Mouse (Mus musculus): ENCODE data around the gene Cdkn1a.
"Not testable (repeated sequence)": the region's sequence is repeated elsewhere in the genome, so short reads cannot be mapped to it uniquely, and the experiment has no call there.

Cdkn1a gene

DNA sequence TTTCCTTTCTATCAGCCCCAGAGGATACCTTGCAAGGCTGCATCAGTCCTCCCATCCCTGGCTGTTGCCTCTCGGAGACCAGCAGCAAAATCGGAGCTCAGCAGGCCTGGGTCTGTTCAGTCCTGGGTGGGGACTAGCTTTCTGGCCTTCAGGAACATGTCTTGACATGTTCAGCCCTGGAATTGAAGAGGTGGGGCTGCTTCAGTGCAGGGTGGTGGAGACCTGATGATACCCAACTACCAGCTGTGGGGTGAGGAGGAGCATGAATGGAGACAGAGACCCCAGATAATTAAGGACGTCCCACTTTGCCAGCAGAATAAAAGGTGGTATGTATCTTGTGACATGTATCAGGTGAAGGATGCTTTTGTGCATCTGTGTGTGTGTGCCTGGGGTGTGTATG lies at the start of gene Cdkn1a:
Gene Cdkn1a, plus strand, starts transcription at position 201 of the 400 bp plus-strand sequence.
- in situ Hi-C loops (cut with MboI, MseI): loop anchor here (5.0 kb wide), 1 partner anchor 38 kb away; no protein-coding TSS in a partner anchor

DNA sequence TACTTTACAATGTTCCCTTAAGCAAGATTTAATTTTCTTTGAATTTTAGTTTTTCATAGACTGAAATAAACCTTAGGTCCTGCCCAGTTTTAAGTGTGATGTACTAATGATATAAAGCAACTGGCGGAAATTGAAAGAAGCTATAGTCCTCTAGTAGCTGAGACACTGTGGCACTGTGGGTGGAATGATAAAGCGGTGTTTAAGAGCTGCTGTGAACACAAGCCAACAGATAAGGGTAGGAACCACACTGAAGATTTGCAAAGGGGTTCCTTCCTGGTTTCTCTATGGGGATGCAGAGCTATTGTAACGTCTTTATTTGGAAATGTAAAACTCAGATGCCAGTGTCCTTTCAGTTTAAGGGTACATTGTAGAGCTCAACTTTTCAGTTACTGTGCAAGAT lies 49.1 kb upstream of the Cdkn1a start:
- in situ Hi-C loops (cut with MboI, MseI): not testable (repeated sequence)

GRCm38 (mm10) chr17:29042569-29042968 lies 48.2 kb upstream of the Cdkn1a start:
- in situ Hi-C loops (cut with MboI, MseI): no loop called here

- in situ Hi-C loops (cut with MboI, MseI): no loop called here
Observed at GRCm38 (mm10) chr17:29043583-29043982, 47.2 kb upstream of the Cdkn1a start.

GRCm38 (mm10) chr17:29044146-29044924 lies 46.4 kb upstream of the Cdkn1a start:
- in situ Hi-C loops (cut with MboI, MseI): no loop called here

DNA sequence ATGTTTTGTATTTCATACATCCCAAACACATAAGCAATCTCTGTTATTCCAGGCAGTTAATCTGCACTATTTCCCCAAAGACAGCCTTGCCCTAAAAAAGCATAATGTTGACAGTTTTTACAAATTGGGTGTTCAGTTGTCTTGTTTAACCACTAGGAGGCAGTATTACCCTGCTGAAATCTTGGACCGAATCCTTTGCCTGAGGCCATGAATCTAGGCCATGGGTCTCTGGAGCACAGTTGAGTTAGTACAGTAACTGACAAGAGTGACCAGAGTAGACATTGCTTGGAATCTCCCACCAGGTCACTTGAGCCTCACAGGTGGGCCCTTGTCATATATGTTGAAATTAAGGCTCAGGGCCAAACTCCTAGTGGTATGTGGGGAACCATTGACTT lies 45.9 kb upstream of the Cdkn1a start:
- in situ Hi-C loops (cut with MboI, MseI): loop anchor here (5.0 kb wide), 2 partner anchors 127 to 202 kb away; no protein-coding TSS in a partner anchor

DNA sequence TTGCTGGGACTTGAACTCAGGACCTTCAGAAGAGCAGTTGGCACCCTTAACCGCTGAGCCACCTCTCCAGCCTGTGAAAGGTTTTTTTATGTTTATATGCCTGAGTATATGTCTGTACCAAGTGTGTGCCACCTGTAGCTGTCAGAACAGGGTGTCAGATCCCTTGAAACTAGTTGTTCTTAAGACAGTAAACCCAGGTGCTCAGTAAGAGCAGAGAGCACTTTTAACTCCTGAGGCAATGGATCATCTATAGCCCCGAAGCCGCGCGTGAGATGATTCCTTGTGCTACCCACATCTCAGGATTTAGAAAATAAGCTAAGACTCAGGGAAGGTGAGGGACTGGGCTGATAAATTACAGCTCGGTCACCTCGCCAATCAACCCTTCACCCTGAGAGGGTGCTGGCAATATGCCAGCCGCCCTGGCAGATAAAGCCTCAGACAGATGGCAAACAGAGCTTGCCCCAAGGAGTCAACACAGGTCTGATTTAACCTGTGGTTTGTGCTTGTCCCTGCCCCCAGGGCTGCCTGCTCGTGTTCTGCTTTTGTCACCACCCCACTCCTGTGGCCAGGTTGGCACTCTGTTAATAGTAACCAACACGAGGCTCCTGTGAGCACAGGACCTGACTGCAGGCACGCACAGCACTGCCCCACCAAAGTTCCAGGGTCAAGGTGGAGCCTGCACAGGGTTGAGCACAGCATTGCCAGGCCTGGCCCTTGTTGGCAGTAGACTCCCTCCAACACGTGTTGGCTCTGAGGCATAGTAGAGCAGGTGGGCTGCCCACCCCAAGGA lies 44.8 kb upstream of the Cdkn1a start:
- in situ Hi-C loops (cut with MboI, MseI): loop anchor here (5.0 kb wide), 2 partner anchors 126 to 201 kb away; no protein-coding TSS in a partner anchor

- in situ Hi-C loops (cut with MboI, MseI): loop anchor here (5.0 kb wide), 2 partner anchors 125 to 200 kb away; no protein-coding TSS in a partner anchor
Observed at GRCm38 (mm10) chr17:29046863-29047262, 43.9 kb upstream of the Cdkn1a start.

DNA sequence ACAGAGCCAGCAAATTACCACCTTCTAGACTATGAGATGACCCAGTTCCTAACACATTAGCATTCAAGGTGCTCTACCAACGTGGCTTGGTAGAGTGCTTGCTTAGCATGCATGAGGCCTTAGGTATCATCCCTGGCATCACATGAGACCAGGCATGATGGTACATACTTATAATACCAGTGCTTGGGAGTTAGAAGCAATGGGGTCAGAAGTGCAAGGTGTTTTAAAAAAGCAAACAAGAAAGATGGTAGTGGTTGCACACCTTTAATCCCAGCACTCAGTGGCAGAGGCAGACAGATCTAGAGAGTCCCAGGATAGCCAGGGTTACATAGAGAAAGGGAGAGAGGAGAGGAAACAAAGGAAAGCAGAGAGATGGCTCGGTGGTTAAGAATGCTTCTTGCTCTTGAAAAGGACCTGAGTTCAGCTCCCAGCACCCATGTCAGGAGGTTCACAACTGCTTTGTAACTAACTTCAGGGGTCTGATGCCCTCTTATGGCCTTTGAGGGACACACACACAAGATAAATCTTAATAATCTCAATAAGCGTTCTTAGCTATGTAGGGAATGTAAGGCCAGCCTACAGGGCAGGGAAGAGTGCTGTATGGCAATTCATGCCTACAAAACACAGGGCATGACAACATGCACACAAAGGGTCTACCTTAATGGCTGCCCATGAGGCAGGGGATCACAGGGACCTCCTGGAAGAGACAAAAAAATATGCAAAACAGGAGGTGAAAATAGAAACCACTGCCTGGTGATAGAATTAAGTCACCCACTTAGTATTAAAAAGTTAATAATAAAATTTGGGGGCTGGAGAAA lies 42.9 kb upstream of the Cdkn1a start:
- in situ Hi-C loops (cut with MboI, MseI): loop anchor here (5.0 kb wide), 2 partner anchors 124 to 199 kb away; no protein-coding TSS in a partner anchor

GRCm38 (mm10) chr17:29048748-29049507 lies 41.8 kb upstream of the Cdkn1a start:
- in situ Hi-C loops (cut with MboI, MseI): loop anchor here (5.0 kb wide), 2 partner anchors 123 to 198 kb away; no protein-coding TSS in a partner anchor

GRCm38 (mm10) chr17:29049508-29049889 lies 41.3 kb upstream of the Cdkn1a start:
- in situ Hi-C loops (cut with MboI, MseI): loop anchor here (5.0 kb wide), 2 partner anchors 123 to 198 kb away; no protein-coding TSS in a partner anchor

GRCm38 (mm10) chr17:29049923-29050322 lies 40.9 kb upstream of the Cdkn1a start:
- in situ Hi-C loops (cut with MboI, MseI): loop anchor here (5.0 kb wide), 3 partner anchors 42 to 197 kb away; partner anchors contain the start of gene Cdkn1a

DNA sequence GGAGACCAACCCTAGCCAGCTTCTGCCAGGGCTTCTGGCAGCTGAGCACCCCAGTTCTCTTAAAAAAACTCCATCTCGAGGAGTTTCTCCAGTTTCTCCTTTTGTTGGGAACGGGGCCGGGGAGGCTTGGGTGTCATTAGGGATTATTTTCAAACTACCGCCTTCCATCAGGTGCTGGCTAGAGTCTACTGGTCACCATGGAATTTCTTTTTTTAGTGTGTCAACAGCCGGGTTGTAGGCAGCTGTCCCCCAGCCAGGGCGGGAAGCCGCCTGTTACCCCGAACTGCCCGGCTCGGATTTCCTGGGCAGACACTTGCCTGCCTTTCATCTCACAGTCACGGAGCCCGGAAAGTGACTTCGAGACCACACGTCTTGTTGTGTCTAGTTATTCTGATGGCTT lies 40.0 kb upstream of the Cdkn1a start:
- in situ Hi-C loops (cut with MboI, MseI): loop anchor here (5.0 kb wide), 1 partner anchor 42 kb away; the partner anchor contains the start of gene Cdkn1a

DNA sequence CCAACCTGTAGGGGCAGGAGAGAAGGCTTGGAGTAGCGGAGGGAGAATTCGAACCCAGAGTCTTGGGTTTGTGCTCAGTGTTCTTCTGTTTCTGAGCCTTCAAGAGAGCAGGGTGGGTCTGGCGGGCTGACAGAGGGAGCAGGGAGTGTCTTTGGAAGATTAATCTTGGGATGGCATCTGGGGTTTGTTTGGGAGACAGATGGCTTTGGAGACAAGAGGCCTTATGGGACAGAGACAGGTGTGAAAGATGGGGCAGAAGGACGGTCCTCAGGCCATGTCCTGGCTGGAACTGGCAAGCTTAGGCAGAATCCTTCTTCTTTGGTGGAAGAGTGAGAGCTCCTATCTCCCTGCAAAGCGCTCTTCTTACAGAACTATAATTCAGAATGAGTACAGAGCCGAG lies 37.7 kb upstream of the Cdkn1a start:
- in situ Hi-C loops (cut with MboI, MseI): loop anchor here (5.0 kb wide), 1 partner anchor 39 kb away; the partner anchor contains the start of gene Cdkn1a

- in situ Hi-C loops (cut with MboI, MseI): loop anchor here (5.0 kb wide), 1 partner anchor 38 kb away; the partner anchor contains the start of gene Cdkn1a
Observed at GRCm38 (mm10) chr17:29053841-29054240, 36.9 kb upstream of the Cdkn1a start.

DNA sequence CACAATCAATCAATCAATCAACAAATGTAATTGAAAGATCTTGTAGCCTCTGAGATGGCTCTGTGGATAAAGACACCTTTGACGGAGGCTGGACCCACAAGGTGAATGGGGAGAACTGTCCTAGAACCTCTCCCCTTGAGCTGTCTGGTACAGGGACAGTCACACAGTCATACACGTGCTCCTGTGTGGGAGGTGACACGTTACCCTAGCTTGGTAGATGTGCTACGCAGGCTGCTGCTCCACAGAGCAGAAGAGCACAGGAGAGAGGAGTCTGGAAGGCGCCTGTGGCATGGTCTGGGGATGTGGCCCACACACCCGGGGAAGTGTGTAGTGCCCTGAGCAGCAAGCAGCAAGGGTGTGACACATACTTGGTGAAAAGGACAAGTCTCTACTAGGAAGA lies 36.3 kb upstream of the Cdkn1a start:
- in situ Hi-C loops (cut with MboI, MseI): loop anchor here (5.0 kb wide), 1 partner anchor 38 kb away; the partner anchor contains the start of gene Cdkn1a

DNA sequence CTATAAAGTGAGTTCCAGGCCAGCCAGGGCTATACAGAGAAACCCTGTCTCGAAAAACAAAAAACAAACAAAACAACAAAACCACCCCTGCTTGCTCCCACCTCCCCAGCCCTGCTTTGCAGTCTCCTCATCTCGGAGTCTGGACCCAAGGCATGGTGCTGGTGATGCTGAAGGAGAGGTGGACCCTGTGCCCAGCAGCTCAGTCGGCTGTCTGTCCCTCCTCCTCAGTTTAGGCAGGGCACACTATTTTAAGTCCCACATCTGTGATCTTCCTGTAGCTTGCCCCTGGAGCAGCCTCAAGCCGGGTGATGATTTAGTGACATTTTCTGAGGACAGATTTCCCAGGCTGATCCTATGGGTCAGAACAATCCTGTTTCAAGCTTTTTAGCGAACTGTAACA lies 35.2 kb upstream of the Cdkn1a start:
- in situ Hi-C loops (cut with MboI, MseI): no loop called here

DNA sequence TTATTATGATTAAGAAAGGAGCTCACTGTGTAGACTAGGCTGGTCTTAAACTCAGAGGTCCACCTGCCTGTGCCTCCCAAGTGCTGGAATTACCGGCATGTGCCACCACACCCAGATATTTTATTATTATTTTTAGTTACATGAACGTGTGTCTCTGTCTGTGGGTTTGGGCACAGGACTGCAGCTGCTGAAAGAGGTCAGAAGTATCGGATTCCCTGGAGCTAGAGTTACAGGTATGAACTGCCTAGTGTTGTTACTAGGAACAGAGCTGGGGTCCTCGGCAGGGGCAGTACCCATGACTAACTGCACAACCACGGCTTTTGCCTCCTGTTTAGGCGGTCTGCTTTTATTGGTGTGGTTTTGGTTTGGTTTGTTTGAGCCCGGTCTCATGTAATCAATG lies 34.6 kb upstream of the Cdkn1a start:
- in situ Hi-C loops (cut with MboI, MseI): no loop called here

DNA sequence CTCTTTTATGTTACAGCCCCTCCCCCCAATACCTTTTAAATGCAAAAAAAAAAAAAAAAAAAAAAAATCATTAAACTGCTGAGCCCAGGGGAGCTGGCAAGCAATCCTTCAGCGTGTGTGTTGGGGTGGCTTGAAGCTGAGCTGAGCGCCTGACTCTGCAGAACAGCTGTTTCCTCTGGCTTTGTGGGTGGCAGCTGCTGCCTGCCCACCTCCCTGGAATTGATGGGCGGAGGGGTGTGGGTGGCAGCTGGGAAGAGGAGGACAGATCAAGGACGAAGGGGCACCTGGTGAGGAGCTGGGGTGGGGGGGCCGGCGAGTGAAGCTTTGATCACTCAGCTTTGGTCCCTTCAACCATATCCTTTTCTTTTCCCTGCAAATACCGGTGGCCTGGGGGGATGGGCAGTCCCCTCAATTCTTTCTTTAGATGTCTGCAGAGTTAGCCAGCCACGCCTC lies 34.1 kb upstream of the Cdkn1a start:
- in situ Hi-C loops (cut with MboI, MseI): no loop called here

DNA sequence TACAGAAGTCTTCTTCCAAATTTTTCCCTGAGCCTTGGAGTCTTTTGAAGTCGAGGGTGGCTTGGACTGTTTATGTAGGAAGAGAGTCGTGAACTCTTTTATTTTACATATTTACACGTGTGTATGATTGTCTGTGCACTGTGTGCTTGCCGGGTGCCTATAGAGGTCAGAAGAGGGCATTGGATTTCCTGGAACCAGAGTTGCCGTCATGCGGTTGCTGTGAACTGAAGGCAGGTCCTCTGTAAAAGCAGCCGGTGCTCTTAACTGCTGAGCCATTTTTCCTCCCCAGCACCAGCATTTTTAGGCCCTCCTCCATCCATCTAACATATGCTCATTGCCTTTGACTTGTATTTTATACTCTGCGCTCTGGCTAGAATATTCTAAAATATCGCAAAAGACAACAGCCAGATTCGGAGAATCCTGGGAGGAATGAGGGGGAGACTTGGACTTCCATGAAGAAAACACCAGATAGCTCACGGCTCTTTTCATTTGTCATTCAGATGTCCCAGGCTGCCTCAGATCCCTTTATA lies 33.4 kb upstream of the Cdkn1a start:
- in situ Hi-C loops (cut with MboI, MseI): no loop called here

Data from regulatory T cell (primary cell).